Mouse (Mus musculus): Measurements from ENCODE around the gene Bcl11a. TPM values are rescaled to one million over a fixed set of nuclear protein-coding genes. Genes with fewer than 3 reads are reported as not detected.

Bcl11a gene
- polyA plus RNA-seq, 1 experiment = 0.72 TPM

GRCm38 (mm10) chr11:24164065-24164464 lies 86.2 kb downstream of the Bcl11a start:
- WGBS = 97% methylated on average over 26 of the region's 26 CpGs
- no peaks in the 10 kb centered on the region for H3K27me3 ChIP-seq (replicated peaks; ENCODE audit: control insufficient read depth, insufficient read depth, low read length)
- no peak overlapping the region for H3K4me3 ChIP-seq (ENCODE audit: insufficient read depth, low read depth, low read length)
- DNase-seq = no peak
- TF ChIP-seq POLR2A (IDR thresholded peaks at IDR 0.05; ENCODE audit: low read depth, low read length) = no peak
- no peak for TF ChIP-seq CTCF (conservative IDR thresholded peaks at IDR 0.05; ENCODE audit: insufficient read depth, insufficient read length, low read depth, low read length)
- H3K4me1 ChIP-seq (ENCODE audit: control insufficient read depth, insufficient read depth, low read length) = no peaks in the 10 kb centered on the region
- H3K27ac ChIP-seq (ENCODE audit: insufficient read depth, low read depth, low read length) = no peak overlapping the region
- H3K36me3 ChIP-seq (ENCODE audit: control insufficient read depth, insufficient read depth, low read length) = no peaks in the 10 kb centered on the region

- TF ChIP-seq CTCF (conservative IDR thresholded peaks at IDR 0.05; ENCODE audit: insufficient read depth, insufficient read length, low read depth, low read length) = no peak
- TF ChIP-seq POLR2A (IDR thresholded peaks at IDR 0.05; ENCODE audit: low read depth, low read length) = no peak
- Histone ChIP-seq H3K36me3 (ENCODE audit: control insufficient read depth, insufficient read depth, low read length) (no peaks in the 10 kb centered on the region), H3K4me3 (ENCODE audit: insufficient read depth, low read depth, low read length) (no peak overlapping the region), H3K4me1 (ENCODE audit: control insufficient read depth, insufficient read depth, low read length) (no peaks in the 10 kb centered on the region), H3K27me3 (replicated peaks; ENCODE audit: control insufficient read depth, insufficient read depth, low read length) (no peaks in the 10 kb centered on the region), H3K27ac (ENCODE audit: insufficient read depth, low read depth, low read length) (no peak overlapping the region)
- 78% methylated on average over 5 of the region's 5 CpGs for WGBS
- DNase-seq = no peak
Measured at GRCm38 (mm10) chr11:24171675-24172285, 93.9 kb downstream of the Bcl11a start.

- no peaks in the 10 kb centered on the region for H3K4me1 ChIP-seq (ENCODE audit: control insufficient read depth, insufficient read depth, low read length)
- no peak overlapping the region for H3K4me3 ChIP-seq (ENCODE audit: insufficient read depth, low read depth, low read length)
- H3K27me3 ChIP-seq (replicated peaks; ENCODE audit: control insufficient read depth, insufficient read depth, low read length) = no peaks in the 10 kb centered on the region
- no peaks in the 10 kb centered on the region for H3K36me3 ChIP-seq (ENCODE audit: control insufficient read depth, insufficient read depth, low read length)
- 94% methylated on average over 17 of the region's 17 CpGs for WGBS
- DNase-seq = no peak
- TF ChIP-seq POLR2A (IDR thresholded peaks at IDR 0.05; ENCODE audit: low read depth, low read length) = no peak
- no peak for TF ChIP-seq CTCF (conservative IDR thresholded peaks at IDR 0.05; ENCODE audit: insufficient read depth, insufficient read length, low read depth, low read length)
- no peak overlapping the region for H3K27ac ChIP-seq (ENCODE audit: insufficient read depth, low read depth, low read length)
Measured at GRCm38 (mm10) chr11:24172585-24172984, 94.7 kb downstream of the Bcl11a start.

- H3K36me3 ChIP-seq (ENCODE audit: control insufficient read depth, insufficient read depth, low read length) = no peaks in the 10 kb centered on the region
- no peak for TF ChIP-seq POLR2A (IDR thresholded peaks at IDR 0.05; ENCODE audit: low read depth, low read length)
- no peak for TF ChIP-seq CTCF (conservative IDR thresholded peaks at IDR 0.05; ENCODE audit: insufficient read depth, insufficient read length, low read depth, low read length)
- 70% methylated on average over 2 of the region's 2 CpGs for WGBS
- no peak overlapping the region for H3K4me3 ChIP-seq (ENCODE audit: insufficient read depth, low read depth, low read length)
- no peaks in the 10 kb centered on the region for H3K4me1 ChIP-seq (ENCODE audit: control insufficient read depth, insufficient read depth, low read length)
- no peaks in the 10 kb centered on the region for H3K27me3 ChIP-seq (replicated peaks; ENCODE audit: control insufficient read depth, insufficient read depth, low read length)
- DNase-seq = no peak
- H3K27ac ChIP-seq (ENCODE audit: insufficient read depth, low read depth, low read length) = no peak overlapping the region
Measured at GRCm38 (mm10) chr11:24174161-24174792, 96.4 kb downstream of the Bcl11a start.

GRCm38 (mm10) chr11:24177458-24177857 lies 99.6 kb downstream of the Bcl11a start:
- Histone ChIP-seq H3K27me3 (replicated peaks; ENCODE audit: control insufficient read depth, insufficient read depth, low read length) (no peaks in the 10 kb centered on the region), H3K4me3 (ENCODE audit: insufficient read depth, low read depth, low read length) (no peak overlapping the region), H3K27ac (ENCODE audit: insufficient read depth, low read depth, low read length) (no peak overlapping the region), H3K4me1 (ENCODE audit: control insufficient read depth, insufficient read depth, low read length) (no peaks in the 10 kb centered on the region), H3K36me3 (ENCODE audit: control insufficient read depth, insufficient read depth, low read length) (no peaks in the 10 kb centered on the region)
- TF ChIP-seq CTCF (conservative IDR thresholded peaks at IDR 0.05; ENCODE audit: insufficient read depth, insufficient read length, low read depth, low read length) = no peak
- no peak for TF ChIP-seq POLR2A (IDR thresholded peaks at IDR 0.05; ENCODE audit: low read depth, low read length)
- 90% methylated on average over 4 of the region's 4 CpGs for WGBS
- no peak for DNase-seq

- no peak for DNase-seq
Measured at GRCm38 (mm10) chr11:24178823-24179476, 101.1 kb downstream of the Bcl11a start.

GRCm38 (mm10) chr11:24180040-24180439 lies 102.2 kb downstream of the Bcl11a start:
- no peak for DNase-seq
- Histone ChIP-seq H3K36me3 (ENCODE audit: control insufficient read depth, insufficient read depth, low read length) (no peaks in the 10 kb centered on the region), H3K4me3 (ENCODE audit: insufficient read depth, low read depth, low read length) (no peak overlapping the region), H3K27ac (ENCODE audit: insufficient read depth, low read depth, low read length) (no peak overlapping the region), H3K27me3 (replicated peaks; ENCODE audit: control insufficient read depth, insufficient read depth, low read length) (no peaks in the 10 kb centered on the region), H3K4me1 (ENCODE audit: control insufficient read depth, insufficient read depth, low read length) (no peaks in the 10 kb centered on the region)
- WGBS = 77% methylated on average over 7 of the region's 7 CpGs
- TF ChIP-seq CTCF (conservative IDR thresholded peaks at IDR 0.05; ENCODE audit: insufficient read depth, insufficient read length, low read depth, low read length) = no peak
- TF ChIP-seq POLR2A (IDR thresholded peaks at IDR 0.05; ENCODE audit: low read depth, low read length) = no peak

More at GRCm38 (mm10) chr11:24178823-24179476, 101.1 kb downstream of the Bcl11a start:
- H3K27ac ChIP-seq (ENCODE audit: insufficient read depth, low read depth, low read length) = no peak overlapping the region
- H3K36me3 ChIP-seq (ENCODE audit: control insufficient read depth, insufficient read depth, low read length) = no peaks in the 10 kb centered on the region
- H3K27me3 ChIP-seq (replicated peaks; ENCODE audit: control insufficient read depth, insufficient read depth, low read length) = no peaks in the 10 kb centered on the region
- H3K4me1 ChIP-seq (ENCODE audit: control insufficient read depth, insufficient read depth, low read length) = no peaks in the 10 kb centered on the region
- no peak overlapping the region for H3K4me3 ChIP-seq (ENCODE audit: insufficient read depth, low read depth, low read length)
- 83% methylated on average over 6 of the region's 6 CpGs for WGBS
- no peak for TF ChIP-seq CTCF (conservative IDR thresholded peaks at IDR 0.05; ENCODE audit: insufficient read depth, insufficient read length, low read depth, low read length)
- no peak for TF ChIP-seq POLR2A (IDR thresholded peaks at IDR 0.05; ENCODE audit: low read depth, low read length)

Measured in kidney, adult 2 months (tissue).